Mouse (Mus musculus) gastrocnemius, adult 8-10 months (tissue): ENCODE data around the gene Fcgrt. TPM values are rescaled to one million over a fixed set of nuclear protein-coding genes. Genes with fewer than 3 reads are reported as not detected.
"Not testable (repeated sequence)": the region's sequence is repeated elsewhere in the genome, so short reads cannot be mapped to it uniquely, and the experiment has no call there.

Experiments
- DNase-seq, 2 experiments: peaks; one replicate each; pipeline ENCODE4 v3.0.0; 2022; ENCODE audit warnings: low spot score in 2 of 2
- total RNA-seq, 4 experiments: library from RNA; stranded (reverse); gene quantifications; 2 replicates each; pipeline ENCODE4 v1.2.4; 2022

Fcgrt gene
- total RNA-seq, 4 experiments from 2014 or later, result 23.8 to 37.0 (median 30.0) TPM

DNA sequence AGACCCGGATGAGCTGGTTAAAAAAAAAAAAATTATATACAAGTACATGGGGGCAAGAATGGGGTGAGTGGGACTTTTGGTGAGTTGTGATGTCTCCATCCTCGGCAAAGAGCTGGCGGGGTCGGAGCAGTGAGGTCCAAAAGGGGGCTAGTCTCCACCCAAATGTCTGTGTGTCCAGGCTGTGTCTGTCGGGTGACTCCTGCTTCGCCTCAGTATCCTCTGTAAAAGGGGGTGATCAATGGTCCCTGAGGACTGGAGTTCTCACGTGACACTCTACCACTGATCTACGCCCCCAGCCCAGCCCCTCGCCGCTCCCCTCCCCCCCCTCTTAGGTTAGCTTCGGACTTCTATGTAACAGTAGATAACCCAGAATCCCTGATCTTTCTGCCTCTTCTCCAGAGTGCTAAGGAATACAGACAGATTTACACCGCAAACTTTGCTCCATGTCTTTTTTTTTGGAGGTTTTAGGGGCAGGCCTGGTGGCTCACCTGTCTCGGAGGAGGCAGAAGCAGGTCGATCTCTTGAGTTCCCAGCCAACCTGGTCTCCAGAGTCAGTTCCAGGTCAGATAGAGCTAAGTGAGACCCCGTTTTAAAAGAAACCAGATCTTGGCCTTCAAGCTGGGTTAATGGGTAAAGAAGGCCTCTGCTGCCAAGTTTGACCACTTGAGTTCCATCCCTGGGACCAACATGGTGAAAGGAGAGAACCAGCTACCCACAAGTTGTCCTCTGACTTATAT, 26.3 kb upstream of the Fcgrt start:
- DNase-seq, result no peak

DNA sequence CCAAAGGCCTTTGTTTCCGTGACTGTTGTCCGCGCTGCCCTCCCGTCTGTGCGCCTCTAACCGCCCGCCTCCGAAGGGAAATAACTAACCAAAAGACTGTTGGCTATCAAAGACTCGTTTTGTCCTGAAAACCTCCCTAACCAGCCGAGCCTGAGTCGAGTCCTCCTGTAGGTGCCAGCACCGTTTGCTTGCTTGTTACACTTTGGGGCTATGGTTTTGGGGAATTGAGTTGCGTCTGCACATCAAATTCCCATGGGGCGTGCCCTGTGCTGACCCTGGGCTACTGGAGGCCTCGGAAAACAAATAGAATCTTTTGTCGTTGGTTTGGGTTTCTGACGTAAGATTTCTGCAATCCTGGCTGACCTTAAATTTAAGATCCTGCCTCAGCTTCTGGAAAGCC, 25.7 kb upstream of the Fcgrt start:
- DNase-seq, result no peak

DNA sequence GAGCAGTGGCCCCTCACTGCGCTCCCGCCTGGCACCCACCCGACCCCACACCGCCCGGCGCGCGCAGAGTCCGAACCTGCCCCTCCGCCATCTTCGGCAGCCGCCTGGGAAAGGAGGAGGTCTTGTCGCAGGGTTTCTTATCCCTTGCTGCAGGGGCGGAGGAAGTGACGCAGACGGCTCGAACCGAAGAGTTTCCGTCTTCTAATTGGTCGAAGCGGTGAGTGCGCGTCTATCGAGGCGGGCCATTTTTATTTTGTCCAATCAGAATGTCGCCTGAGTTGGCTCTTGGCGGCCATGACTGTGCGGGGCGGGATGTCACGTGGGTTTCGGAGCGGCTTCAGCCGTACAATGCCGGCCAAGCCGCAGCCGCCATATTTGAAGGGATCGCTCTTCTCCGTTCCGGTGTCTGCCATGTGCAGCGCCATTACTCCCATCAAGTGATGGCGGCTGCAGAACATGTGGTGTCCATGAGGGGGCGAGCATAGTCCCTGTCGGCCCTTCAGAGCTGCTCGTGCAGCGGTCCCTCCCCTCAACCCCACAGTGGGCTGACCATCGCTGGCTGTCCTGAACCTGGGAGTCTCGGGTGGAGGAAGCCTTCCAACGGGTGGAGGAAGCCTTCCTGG, 25.1 kb upstream of the Fcgrt start, which contains the start of gene Rpl13a:
Rpl13a (minus strand) TSS at position 138 of the 623 bp plus-strand sequence.
- DNase-seq, result peak; percentile 98 to 99

DNA sequence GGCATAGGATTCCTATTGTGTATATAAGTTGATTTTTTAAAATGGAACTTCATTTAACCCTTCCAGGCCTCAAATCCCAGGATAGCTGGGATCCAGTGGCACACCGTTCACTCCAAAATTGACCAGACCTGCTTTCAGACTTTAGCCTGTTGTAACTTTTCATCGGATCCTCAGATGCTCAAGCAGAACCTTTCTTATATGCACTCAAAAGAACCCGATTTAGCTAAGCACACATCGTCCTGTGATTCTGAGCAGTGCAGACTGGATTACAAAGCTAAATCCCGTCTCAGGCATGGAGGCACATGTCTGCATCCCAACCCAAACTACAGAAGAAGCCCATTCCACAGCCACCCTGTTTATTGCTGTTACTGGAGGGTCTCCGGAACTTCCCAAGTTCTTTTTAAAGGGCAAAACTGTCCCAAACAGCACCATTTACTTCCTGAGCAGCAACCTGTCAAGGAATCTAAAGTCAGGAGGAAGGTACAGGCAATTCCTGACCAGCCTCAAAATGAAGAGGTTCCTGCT, 24.1 kb upstream of the Fcgrt start:
- DNase-seq, result no peak

DNA sequence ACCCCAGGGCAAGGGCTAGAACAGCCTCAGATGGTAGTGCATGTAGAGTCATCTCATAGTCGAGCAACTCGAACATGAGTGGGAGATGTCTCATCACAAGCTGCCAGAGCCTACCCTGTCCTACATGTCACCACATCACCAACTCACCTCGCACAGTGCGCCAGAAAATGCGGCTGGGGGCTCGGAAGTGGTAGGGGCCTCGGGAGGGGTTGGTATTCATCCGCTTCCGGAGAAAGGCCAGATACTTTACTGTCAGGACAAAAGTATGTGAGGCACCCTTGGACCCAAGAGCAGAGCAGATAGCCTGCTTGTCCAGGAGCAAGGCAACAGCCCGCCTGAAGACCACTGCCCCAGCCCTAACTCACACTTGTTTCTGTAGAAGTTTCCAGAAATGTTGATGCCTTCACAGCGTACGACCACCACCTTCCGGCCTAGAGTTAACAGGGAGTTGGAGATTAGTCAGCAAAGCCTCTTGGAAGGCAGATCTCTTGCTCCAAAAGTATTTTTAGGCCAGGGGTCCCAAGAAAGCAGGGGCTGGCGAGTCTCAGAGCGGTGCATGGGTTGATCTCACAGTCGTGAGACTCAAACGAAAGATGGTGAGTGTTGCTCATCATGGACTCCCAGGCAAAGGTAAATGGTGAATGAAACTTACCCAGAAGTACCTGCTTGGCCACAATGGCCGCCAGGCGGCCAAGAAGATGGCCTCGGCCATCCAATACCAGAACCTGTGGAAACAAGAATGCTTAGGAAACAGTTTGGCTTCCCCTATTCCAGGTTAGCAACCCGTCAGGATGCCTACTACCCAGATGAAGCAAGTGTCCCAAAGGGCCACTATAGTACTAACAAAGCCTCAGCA, 23.4 kb upstream of the Fcgrt start:
- DNase-seq, result no peak

DNA sequence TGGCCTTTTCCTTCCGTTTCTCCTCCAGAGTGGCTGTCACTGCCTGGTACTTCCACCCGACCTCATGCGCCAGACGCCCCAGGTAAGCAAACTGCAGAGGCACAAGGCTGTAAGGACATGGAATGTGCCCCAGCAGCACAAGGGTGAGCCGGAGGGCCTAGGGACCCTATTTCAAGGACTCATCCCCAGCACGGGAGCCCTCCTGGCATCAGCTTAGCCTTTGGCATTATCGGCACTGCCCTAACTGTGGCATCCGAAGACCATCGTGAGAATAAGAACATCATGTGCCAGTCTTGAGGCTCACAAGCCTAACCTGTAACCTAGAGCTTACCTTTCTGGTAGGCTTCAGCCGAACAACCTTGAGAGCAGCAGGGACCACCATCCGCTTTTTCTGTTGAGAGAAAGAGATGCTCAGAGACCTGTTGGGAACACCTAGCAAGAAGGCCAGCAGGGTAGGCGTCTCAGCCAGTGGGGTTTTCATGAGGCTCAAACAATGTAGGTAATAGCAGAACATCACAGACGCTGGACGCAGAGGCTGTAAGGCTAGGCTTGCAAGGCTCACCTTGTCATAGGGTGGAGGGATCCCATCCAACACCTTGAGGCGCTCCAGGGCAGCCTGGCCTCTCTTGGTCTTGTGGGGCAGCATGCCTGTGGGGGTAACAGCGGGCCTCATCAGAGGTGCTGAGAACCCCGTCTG, 22.6 kb upstream of the Fcgrt start:
- no peak for DNase-seq

DNA sequence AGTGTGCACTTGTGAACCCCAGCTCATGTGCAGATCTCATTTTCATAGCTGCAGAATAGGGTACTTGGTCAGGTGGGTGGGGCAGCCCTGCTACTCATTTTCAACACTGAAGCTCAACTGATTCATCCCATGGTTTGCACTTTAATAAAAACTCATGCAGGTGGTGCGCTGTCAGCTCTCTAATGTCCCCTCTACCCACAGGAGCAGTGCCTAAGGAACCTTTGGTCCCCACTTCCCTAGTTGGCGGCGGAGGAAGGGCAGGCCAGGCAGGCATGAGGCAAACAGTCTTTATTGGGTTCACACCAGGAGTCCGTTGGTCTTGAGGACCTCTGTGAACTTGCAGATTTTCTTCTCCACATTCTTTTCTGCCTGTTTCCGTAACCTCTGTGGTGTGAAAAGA, 22.0 kb upstream of the Fcgrt start:
- not testable (repeated sequence) for DNase-seq

DNA sequence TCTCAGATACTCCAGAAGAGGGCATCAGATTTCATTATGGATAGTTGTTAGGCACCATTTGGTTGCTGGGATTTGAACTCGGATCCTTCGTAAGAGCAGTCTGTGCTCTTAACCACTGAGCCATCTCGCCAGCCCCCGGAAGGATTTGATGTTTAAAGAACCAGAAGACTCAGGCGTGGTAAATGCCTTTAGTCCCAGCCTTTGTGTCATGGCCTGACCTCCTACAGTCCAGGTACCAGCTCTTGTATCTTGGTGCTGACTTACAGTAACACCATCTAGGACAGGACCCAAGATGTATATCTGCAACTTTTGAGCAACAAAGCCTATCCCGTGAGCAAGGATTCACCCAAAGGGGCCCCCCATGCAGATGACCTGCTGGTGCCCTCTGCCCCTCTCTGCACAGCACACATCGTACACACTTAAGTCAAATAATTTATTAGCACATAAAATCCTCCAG, 21.5 kb upstream of the Fcgrt start:
- no peak for DNase-seq

DNA sequence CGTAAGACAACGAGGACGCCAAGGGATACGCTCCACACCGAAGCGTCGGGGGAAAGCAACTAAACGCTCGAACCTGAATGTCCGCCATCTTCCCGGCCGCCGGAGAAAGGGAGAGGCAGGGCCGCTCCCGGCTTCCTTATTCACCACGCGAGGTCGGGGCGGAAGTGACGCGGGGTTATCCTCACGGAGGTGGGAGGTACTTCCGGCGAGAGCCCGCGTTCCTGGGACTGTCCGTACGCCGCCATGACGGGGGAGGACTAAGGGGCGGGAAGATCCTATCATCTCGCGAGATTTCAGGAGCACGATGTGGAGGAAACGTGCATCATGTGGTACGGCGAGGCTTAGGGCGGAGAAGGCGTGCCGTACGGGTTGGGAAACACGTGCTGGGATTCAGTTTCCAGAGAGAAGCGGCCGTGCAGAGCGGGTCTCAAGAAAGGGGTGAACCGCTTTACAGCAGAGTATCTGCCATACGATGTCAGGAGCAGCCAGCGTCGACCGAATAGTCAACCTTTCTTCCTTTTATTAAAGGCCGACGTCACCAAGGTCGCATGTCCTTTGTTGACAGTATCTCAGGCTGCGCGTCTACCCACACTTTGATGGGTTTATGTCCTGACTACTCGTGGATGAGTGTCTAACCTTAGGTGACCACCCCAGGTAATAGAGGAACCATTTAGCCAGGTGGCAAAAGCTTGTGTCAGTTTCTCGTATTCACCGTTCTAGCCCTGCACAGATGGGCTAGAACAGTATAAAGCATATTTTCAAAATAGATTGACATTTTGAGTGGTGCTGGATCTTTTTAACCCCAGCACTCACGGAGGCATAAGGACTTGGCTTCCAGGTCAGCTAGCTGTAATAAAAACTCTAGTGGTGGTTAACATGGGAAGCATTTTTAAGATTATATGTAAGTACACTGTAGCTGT, 20.8 kb upstream of the Fcgrt start, which contains the start of gene Rps11:
Rps11 (minus strand) TSS at position 216 of the 920 bp plus-strand sequence.
- peak; percentile 97 to 99 for DNase-seq

DNA sequence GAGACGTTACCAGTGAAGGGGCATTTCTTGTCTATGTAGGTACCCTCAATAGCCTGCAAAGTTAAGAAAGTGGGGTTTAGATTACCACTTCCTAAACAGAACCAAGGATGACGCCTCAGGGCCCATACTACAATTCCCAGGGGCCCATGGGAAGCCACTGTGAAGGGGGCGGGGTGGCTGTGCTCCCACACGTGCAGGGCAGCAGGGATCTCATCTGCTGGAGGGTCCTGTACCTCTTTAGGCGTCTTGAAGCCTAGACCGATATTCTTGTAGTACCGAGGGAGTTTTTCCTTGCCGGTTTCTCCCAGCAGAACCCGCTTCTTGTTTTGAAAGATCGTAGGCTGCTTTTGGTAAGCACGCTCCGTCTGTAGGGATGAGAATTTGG, 19.5 kb upstream of the Fcgrt start:
- DNase-seq, result no peak

DNA sequence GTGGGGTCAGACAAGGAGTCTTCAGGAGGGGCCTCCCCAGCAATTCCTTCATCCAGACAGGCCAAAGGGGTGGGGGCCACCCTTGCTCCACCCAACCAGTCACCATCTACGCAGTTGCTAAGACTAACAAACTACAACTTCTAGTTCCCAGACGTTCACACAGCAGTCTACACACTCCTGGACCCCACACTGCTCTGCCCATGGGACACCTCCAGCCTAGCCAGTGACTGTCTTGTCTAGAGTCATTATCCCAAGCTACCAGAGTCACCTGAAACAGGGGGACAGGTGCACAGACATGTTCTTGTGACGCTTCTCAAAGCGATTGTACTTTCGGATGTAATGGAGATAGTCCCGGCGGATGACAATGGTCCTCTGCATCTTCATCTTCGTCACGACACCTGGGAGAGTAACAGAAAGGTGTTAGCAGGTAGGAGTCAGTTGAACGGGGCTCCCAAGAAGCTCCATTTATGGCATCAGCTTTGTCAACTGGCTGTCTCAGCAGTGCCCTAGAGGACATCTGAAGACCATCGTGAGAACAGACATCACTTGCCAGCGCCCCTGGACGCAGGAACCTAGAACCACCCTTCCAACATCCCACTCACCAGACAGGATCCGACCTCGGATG, 19.0 kb upstream of the Fcgrt start:
- no peak for DNase-seq

DNA sequence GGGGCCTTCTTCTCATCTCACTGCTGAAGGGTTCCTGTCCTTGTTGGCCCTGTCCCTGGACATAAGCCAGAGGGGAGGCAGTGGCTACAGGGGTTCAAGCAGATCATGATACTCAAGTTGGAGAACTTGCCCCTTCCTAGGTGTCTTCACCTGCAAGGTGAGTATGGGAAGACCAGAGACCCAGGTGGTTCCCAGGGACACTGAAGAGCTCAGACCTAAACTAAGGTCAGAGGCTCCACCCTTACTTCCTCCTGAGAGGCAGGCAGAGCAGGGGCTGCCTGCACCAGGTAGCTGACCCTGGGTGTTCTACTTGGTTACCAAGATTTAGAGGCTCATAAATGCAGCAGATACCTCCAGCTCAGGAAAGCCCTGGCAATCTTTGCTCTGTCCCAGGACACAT, 18.3 kb upstream of the Fcgrt start:
- no peak for DNase-seq

DNA sequence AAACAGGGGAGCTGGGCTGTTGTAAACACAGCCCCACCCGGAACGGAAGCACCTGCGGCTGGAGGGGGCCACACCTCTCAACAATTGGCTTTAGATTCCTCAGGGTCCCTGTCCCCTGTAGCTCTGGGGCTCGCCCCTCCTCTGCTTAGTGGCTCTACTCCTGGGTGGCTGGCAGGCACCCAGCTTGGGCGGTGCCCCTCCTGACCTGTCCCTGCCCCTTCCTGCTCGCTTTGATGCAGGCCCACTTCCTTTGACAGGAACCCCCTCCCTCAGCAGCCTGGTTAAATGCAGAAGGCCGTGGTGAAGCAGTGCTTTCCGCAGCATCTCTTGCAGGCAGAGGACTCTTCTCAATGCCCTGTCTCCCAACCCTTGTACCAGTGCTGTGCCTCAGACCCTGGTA, 17.8 kb upstream of the Fcgrt start:
- no peak for DNase-seq

DNA sequence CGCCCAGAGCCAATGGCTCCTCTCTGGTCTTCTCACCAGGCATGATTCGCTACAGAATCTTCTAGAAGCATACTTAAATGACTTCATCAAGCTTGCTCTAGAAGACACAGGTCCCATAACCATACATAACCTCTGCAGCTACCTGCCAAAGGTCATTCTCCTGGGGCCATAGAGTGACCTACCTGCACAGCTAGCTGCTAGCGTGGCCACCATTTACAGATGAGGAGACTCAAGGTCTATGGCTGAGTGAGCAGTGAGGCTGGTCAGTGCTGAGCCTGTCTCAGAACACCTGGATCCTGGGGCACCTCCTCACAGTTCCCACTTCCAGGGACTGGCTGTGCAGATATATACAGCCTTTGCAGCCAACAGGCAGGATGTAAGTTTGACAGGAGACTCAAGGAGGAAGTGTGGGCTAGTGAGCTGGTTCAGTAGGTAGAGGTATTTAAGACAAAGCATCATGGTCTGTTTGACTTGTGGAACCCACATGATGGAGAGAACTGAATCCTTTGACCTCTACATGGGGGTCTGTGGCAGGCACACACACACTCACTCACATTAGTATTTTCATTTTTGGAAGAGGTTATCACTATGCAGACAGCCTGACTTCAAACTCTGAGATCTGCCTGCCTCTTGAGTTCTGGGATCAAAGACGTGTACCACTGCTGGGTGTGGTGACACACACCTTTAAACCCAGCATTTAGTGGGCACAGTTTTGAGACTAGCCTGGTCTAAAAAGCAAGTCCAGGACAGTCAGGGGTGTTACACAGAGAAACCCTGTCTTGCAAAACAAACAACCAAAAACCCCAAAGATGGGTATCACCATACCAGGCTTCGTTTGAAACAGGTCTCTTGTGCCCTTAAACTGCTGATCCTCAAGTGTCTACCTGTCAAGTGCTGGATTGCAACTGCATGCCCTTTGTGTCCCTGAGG, 16.4 kb upstream of the Fcgrt start:
- no peak for DNase-seq

DNA sequence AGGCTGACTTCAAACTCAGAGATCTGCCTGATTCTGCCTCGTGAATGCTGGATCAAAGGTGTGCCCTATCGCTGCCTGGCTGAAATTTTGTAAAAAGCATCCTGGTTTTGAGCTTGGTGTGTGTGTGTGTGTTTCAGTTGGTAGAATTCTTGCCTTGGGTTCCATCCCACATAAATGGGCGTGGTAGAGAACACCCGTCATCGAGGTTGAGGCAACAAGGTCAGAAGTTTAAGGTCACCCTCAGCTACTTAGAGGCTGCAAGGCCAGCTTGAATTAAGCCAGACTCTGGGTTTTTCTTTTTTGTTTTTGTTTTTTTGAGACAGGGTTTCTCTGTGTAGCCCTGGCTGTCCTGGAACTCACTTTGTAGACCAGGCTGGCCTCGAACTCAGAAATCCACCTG, 14.7 kb upstream of the Fcgrt start:
- DNase-seq, result no peak

DNA sequence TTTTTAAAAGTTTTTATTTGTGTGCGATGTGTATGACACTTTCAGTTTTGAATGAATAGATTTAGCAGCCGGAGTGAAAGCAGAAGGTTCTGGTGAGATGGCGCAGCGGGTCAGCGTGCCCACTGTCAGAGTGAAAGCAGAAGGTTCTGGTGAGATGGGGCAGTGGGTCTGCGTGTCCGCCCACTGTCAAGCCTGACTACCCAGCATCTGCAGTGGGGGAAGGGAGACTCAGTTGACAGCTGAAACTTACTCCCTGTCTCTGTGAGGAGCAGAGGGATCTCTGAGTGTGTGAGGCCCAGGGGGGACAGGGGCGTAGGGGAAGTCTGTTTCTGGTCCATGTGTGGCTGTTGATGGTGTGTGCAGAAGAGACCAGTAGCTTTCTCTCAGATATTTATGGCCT, 13.9 kb upstream of the Fcgrt start:
- DNase-seq, result no peak

DNA sequence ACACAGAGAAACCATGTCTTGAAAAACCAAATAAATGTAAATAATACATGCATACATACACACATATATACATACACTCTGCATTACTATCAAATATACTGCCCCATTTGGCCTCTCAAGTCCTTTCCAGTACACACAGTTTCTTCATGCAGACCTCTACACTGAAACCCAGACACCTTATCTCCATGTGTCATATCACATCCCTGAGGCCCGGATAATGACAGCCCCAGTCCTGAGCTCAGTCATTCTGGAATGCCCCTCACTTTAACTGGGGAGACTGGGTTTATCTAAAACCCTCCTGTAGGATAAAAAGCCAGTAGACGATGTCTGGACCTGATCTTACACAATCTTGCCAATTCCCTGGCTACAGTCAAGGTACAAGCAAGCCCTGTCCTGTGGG, 9.8 kb upstream of the Fcgrt start:
- DNase-seq, result no peak

DNA sequence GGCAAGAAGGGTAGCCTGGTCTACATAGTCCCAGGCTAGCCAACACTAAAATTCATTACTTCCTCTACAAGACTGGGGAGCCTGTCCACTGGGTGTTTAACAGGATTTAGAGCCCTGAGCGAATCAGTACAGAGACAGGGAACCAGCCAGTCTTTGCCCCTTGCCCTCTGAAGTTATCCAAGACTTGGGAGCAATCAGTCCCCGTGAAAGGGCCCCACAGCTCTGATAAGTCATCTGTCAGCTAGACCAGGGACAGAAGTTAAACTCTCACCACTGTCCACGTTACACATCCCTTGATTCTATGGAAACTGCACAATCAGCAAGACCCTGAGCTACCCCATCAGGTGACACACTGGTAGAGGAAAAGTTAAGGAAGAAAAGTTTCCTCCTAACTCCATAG, 8.9 kb upstream of the Fcgrt start:
- DNase-seq, result no peak

DNA sequence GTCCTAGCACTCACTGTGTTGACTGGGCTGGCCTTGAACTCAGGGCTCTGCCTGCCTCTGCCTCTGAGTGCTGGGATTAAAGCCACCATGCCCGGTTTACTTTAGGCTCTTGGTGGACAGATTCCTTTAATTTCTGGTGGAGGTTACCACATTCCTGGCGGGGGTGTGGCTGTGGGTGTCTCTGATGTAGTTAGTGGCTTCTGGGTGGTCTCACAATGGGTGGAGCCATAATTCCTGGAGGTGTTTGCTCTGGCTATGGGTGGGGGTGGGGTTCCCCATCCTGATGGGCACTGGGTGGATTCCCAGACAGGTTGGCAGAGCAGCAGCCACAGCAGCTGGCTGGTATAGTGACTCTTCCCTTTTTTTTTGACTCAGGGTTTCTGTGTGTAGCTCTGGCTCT, 8.3 kb upstream of the Fcgrt start:
- DNase-seq, result no peak
